Comparison of ENCODE assay signal across 10 mouse cellular contexts in the genomic region with DNA sequence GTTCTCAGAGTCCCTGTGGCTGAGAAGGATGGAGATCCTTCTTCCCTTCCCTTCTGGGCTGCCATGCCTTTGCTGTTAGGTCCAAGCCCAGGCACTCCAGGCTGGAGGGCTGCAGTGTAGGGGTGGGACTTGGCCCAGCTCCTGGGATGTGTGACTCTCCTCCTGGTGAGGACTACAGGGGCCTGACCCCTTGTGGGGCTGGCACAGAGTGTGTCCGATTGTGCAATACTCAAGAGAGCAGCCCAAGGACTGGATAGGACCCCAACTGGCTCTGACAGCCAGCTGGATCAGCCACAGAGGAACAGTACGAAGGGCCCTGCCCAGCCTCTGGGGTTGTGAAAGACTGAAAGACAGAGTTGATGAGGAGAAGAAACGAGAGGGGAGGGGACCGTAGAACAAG. TPM values are rescaled to one million over a fixed set of nuclear protein-coding genes. Genes with fewer than 3 reads are reported as not detected.
DNase-seq lines count a peak whose midpoint lies in the region; ATAC-seq and TF ChIP-seq lines count a peak whose summit lies in the region.
"Had no signal": no experiment of that assay in that cellular context is flagged by ENCODE, and none has a peak within 500 bp of the region (broad histone marks: within the 10 kb centered on the region; RNA-seq: fewer than 3 reads in every experiment).

No protein-coding gene starts in this region.

- H3K9ac ChIP-seq in midbrain, embryonic 11.5 days (ENCODE audit: low read length), result no peak overlapping the region
- H3K9ac ChIP-seq in heart, adult 2 months (ENCODE audit: low read depth, low read length), result no peak overlapping the region
- no peak overlapping the region for H3K9ac ChIP-seq in liver, postnatal 0 days (replicated peaks)
- no peak overlapping the region for H3K9ac ChIP-seq in forebrain, embryonic 14.5 days (ENCODE audit: low read length)
- H3K9ac ChIP-seq: neural tube, embryonic 12.5 days had no signal

- H3K27ac ChIP-seq in midbrain, embryonic 11.5 days (ENCODE audit: low read depth, low read length), result no peak overlapping the region
- H3K27ac ChIP-seq in midbrain, embryonic 10.5 days (replicated peaks), result no peak overlapping the region
- no peak overlapping the region; the same call in 1 of the 2 replicates for H3K27ac ChIP-seq in heart, adult 2 months
- H3K27ac ChIP-seq in liver, postnatal 0 days (ENCODE audit: low read depth), result no peak overlapping the region
- no peak overlapping the region for H3K27ac ChIP-seq in forebrain, embryonic 14.5 days (ENCODE audit: low read depth, low read length)
- H3K27ac ChIP-seq: neural tube, embryonic 12.5 days had no signal

- H3K4me3 ChIP-seq in midbrain, embryonic 11.5 days (ENCODE audit: low read depth, low read length), result no peak overlapping the region
- no peak overlapping the region for H3K4me3 ChIP-seq in midbrain, embryonic 10.5 days
- no peak overlapping the region; the same call in 1 of the 2 replicates for H3K4me3 ChIP-seq in heart, adult 2 months
- H3K4me3 ChIP-seq in liver, postnatal 0 days (ENCODE audit: low read depth, low read length), result no peak overlapping the region
- no peak overlapping the region for H3K4me3 ChIP-seq in forebrain, embryonic 14.5 days (ENCODE audit: low read depth, low read length)
- H3K4me3 ChIP-seq: erythroblast, embryonic 14.5 days; neural tube, embryonic 12.5 days had no signal

- WGBS in midbrain, embryonic 11.5 days, result 12% methylated on average over 4 of the region's 4 CpGs
- WGBS in midbrain, embryonic 10.5 days, result 14% methylated on average over 4 of the region's 4 CpGs
- 16% methylated on average over 4 of the region's 4 CpGs for WGBS in heart, adult 2 months
- WGBS in liver, postnatal 0 days (ENCODE audit: insufficient replicate concordance), result 9% methylated on average over 4 of the region's 4 CpGs
- 10% methylated on average over 4 of the region's 4 CpGs for WGBS in forebrain, embryonic 14.5 days

- H3K4me1 ChIP-seq in midbrain, embryonic 11.5 days (ENCODE audit: control insufficient read depth, insufficient read depth, low read length), result no peaks in the 10 kb centered on the region
- H3K4me1 ChIP-seq in midbrain, embryonic 10.5 days, result peaks cover 12% of the 10 kb centered on the region
- peaks cover 8% of the 10 kb centered on the region for H3K4me1 ChIP-seq in heart, adult 2 months (ENCODE audit: control insufficient read depth, insufficient read depth, low read length)
- peaks cover 13% of the 10 kb centered on the region for H3K4me1 ChIP-seq in liver, postnatal 0 days (ENCODE audit: insufficient read depth)
- no peaks in the 10 kb centered on the region for H3K4me1 ChIP-seq in forebrain, embryonic 14.5 days (ENCODE audit: control insufficient read depth, insufficient read depth, low read length)

- ATAC-seq in midbrain, embryonic 11.5 days (ENCODE audit: low FRiP score), result no peak
- ATAC-seq in liver, postnatal 0 days, result no peak
- no peak for ATAC-seq in forebrain, embryonic 14.5 days

- H3K79me2 ChIP-seq in heart, adult 2 months (replicated peaks; ENCODE audit: control insufficient read depth, insufficient read depth, low read length), result no peaks in the 10 kb centered on the region

- H3K9me3 ChIP-seq in midbrain, embryonic 11.5 days (ENCODE audit: control insufficient read depth, low read length), result no peaks in the 10 kb centered on the region
- no peaks in the 10 kb centered on the region for H3K9me3 ChIP-seq in midbrain, embryonic 10.5 days (replicated peaks)
- H3K9me3 ChIP-seq in liver, postnatal 0 days (ENCODE audit: low read length), result no peaks in the 10 kb centered on the region
- H3K9me3 ChIP-seq in forebrain, embryonic 14.5 days (replicated peaks; ENCODE audit: control insufficient read depth, low read length), result no peaks in the 10 kb centered on the region
- H3K9me3 ChIP-seq: neural tube, embryonic 12.5 days had no signal

- H3K27me3 ChIP-seq in midbrain, embryonic 11.5 days (ENCODE audit: control insufficient read depth, insufficient read depth, low read length), result peaks cover 38% of the 10 kb centered on the region
- peaks cover 79% of the 10 kb centered on the region for H3K27me3 ChIP-seq in midbrain, embryonic 10.5 days (ENCODE audit: low read depth, poor library complexity, severe bottlenecking)
- H3K27me3 ChIP-seq in heart, adult 2 months (ENCODE audit: control insufficient read depth, insufficient read depth, low read length), result peaks cover 4% of the 10 kb centered on the region; the same call in 1 of the 2 replicates
- H3K27me3 ChIP-seq in liver, postnatal 0 days (ENCODE audit: insufficient read depth, low read length), result peaks cover 30% of the 10 kb centered on the region
- H3K27me3 ChIP-seq in forebrain, embryonic 14.5 days (replicated peaks; ENCODE audit: control insufficient read depth, insufficient read depth, low read length), result peaks cover 37% of the 10 kb centered on the region

- no peak for TF ChIP-seq CTCF in heart, adult 2 months (IDR thresholded peaks at IDR 0.05)
- no peak for TF ChIP-seq CTCF in liver, postnatal 0 days (IDR thresholded peaks at IDR 0.05; ENCODE audit: low read depth)

- DNase-seq in midbrain, embryonic 11.5 days (ENCODE audit: low spot score, missing footprints), result peak; percentile 76
- DNase-seq in midbrain, embryonic 10.5 days (ENCODE audit: low spot score), result no peak
- peak; percentile 86 to 91 for DNase-seq in heart, adult 2 months
- peak; percentile 44 for DNase-seq in liver, postnatal 0 days
- DNase-seq in urinary bladder, postnatal 36 days (ENCODE audit: low spot score in 2 of 2), result peak; percentile 73 to 88
- no peak for DNase-seq in layer of hippocampus, postnatal 10 days (ENCODE audit: low spot score in 2 of 2)
- no peak for DNase-seq in spleen, postnatal 4 days (ENCODE audit: low spot score in 2 of 2)
- no peak for DNase-seq in forebrain, embryonic 14.5 days (ENCODE audit: low spot score)

- H3K4me2 ChIP-seq in midbrain, embryonic 11.5 days, result no peak overlapping the region
- no peak overlapping the region for H3K4me2 ChIP-seq in liver, postnatal 0 days (ENCODE audit: low read depth, low read length)
- no peak overlapping the region for H3K4me2 ChIP-seq in forebrain, embryonic 14.5 days (ENCODE audit: low read length)
- H3K4me2 ChIP-seq: neural tube, embryonic 12.5 days had no signal

- H3K36me3 ChIP-seq in midbrain, embryonic 11.5 days (ENCODE audit: control insufficient read depth, insufficient read depth, low read length), result no peaks in the 10 kb centered on the region
- no peaks in the 10 kb centered on the region for H3K36me3 ChIP-seq in midbrain, embryonic 10.5 days
- no peaks in the 10 kb centered on the region for H3K36me3 ChIP-seq in heart, adult 2 months (ENCODE audit: control insufficient read depth, insufficient read depth, low read length)
- no peaks in the 10 kb centered on the region for H3K36me3 ChIP-seq in liver, postnatal 0 days (replicated peaks; ENCODE audit: insufficient read depth, low read length)
- H3K36me3 ChIP-seq in forebrain, embryonic 14.5 days (ENCODE audit: control insufficient read depth, insufficient read depth, low read length), result no peaks in the 10 kb centered on the region
- H3K36me3 ChIP-seq: neural tube, embryonic 12.5 days had no signal

- TF ChIP-seq EP300 in heart, adult 2 months (IDR thresholded peaks at IDR 0.05; ENCODE audit: insufficient read depth, low read depth, low read length), result peak; percentile 90
- no peak for TF ChIP-seq EP300 in liver, postnatal 0 days (IDR thresholded peaks at IDR 0.05; ENCODE audit: low read depth)

- no peak for TF ChIP-seq POLR2A in heart, adult 2 months (IDR thresholded peaks at IDR 0.05; ENCODE audit: insufficient read depth, low read depth, low read length)

- intact Hi-C loops in heart, adult 2 months (cut with DNase I), result loop anchor here (5.0 kb wide), 1 partner anchor 78 kb away; the partner anchor contains the start of gene Ubn1

RNA-seq across cellular contexts. Expression of gene Ppl, which starts 1.5 kb away (rescaled TPM):
- 0.44 and 0.48 TPM in 2 replicates for polyA plus RNA-seq in midbrain, embryonic 11.5 days (2014; fragmentation: Nextera tagmentation; extraction: Ambion mirVana)
- 0.68 and 0.82 TPM in 2 replicates for polyA plus RNA-seq in midbrain, embryonic 10.5 days (2016; fragmentation: Nextera tagmentation; extraction: Ambion mirVana)
- 1 to 10 TPM; 4.5 to 9.4 TPM for total RNA-seq in heart, adult 2 months (2021)
- 2.0 and 2.5 TPM in 2 replicates for polyA plus RNA-seq in heart, adult 2 months (2012; rRNA removed)
- 0.39 and 0.54 TPM in 2 replicates for polyA plus RNA-seq in liver, postnatal 0 days (2015; fragmentation: Nextera tagmentation; extraction: Ambion mirVana)
- under 1 TPM; 0.51 to 0.91 TPM for total RNA-seq in layer of hippocampus, postnatal 10 days (2021)
- 0.08 and 0.11 TPM in 2 replicates for polyA plus RNA-seq in forebrain, embryonic 14.5 days (2014; fragmentation: Nextera tagmentation; extraction: Ambion mirVana)

RNA-seq across cellular contexts. Expression of gene Sec14l5, which starts 16.1 kb away (rescaled TPM):
- polyA plus RNA-seq in midbrain, embryonic 11.5 days (2014; fragmentation: Nextera tagmentation; extraction: Ambion mirVana), result 0.23 and 0.25 TPM in 2 replicates
- polyA plus RNA-seq in midbrain, embryonic 10.5 days (2016; fragmentation: Nextera tagmentation; extraction: Ambion mirVana), result 0.14 and 0.31 TPM in 2 replicates
- total RNA-seq in heart, adult 2 months (2021), result under 1 TPM; 0.73 to 0.78 TPM
- polyA plus RNA-seq in heart, adult 2 months (2012; rRNA removed), result 2.1 and 4.3 TPM in 2 replicates
- polyA plus RNA-seq in liver, postnatal 0 days (2015; fragmentation: Nextera tagmentation; extraction: Ambion mirVana), result 0.04 TPM in 1 of 2 replicates, not detected in the other
- total RNA-seq in layer of hippocampus, postnatal 10 days (2021), result under 1 TPM; 0.29 to 0.89 TPM
- polyA plus RNA-seq in forebrain, embryonic 14.5 days (2014; fragmentation: Nextera tagmentation; extraction: Ambion mirVana), result 0.17 TPM in 1 of 2 replicates, not detected in the other
- polyA plus RNA-seq: erythroblast, embryonic 14.5 days had no signal

Comparison
In these comparisons a context has a peak if more than half of its experiments do, and no peak if none do; other contexts are left out.
1. DNase-seq: peak in midbrain, embryonic 11.5 days (single experiment), heart, adult 2 months (2 of 2), liver, postnatal 0 days (single experiment) and urinary bladder, postnatal 36 days (2 of 2); none in midbrain, embryonic 10.5 days (single experiment), layer of hippocampus, postnatal 10 days (0 of 2), spleen, postnatal 4 days (0 of 2) and forebrain, embryonic 14.5 days (single experiment).